In the genomic region with DNA sequence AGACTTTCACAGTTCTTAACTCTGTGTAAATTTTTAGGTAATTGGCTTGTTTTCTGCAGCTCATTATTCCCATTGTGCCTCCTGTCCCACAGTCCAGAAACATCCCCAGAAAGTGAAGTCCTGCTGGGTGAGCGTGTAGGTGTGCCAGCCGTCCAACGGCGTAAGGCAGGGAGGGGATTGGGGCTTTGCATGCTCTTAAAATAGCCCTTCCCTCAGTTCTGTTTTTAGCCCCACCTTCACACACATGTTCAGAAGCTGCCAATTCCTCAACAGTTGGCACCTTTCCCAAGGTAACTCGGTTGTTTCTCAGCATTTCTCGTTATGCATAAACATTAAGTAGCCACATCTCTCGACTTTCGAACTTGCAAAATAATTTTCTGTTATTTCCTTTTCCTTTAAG, we compare ENCODE assay signal across 10 mouse cellular contexts. TPM values are rescaled to one million over a fixed set of nuclear protein-coding genes. Genes with fewer than 3 reads are reported as not detected.
DNase-seq lines count a peak whose midpoint lies in the region; ATAC-seq lines count a peak whose summit lies in the region.
"Had no signal": no experiment of that assay in that cellular context is flagged by ENCODE, and none has a peak within 500 bp of the region (broad histone marks: within the 10 kb centered on the region; RNA-seq: fewer than 3 reads in every experiment).

No protein-coding gene starts in this region.

- no peak overlapping the region for H3K4me3 ChIP-seq in forebrain, embryonic 15.5 days
- H3K4me3 ChIP-seq: kidney, embryonic 15.5 days had no signal

- peaks cover 10% of the 10 kb centered on the region; the same call in 1 of the 2 replicates for H3K4me1 ChIP-seq in forebrain, embryonic 15.5 days
- H3K4me1 ChIP-seq: kidney, embryonic 15.5 days had no signal

- no peak overlapping the region for H3K9ac ChIP-seq in forebrain, embryonic 15.5 days (replicated peaks)
- H3K9ac ChIP-seq: kidney, embryonic 15.5 days had no signal

- H3K9me3 ChIP-seq in forebrain, embryonic 15.5 days, result no peaks in the 10 kb centered on the region
- H3K9me3 ChIP-seq: kidney, embryonic 15.5 days had no signal

- ATAC-seq in frontal cortex, adult (ENCODE audit: low TSS enrichment), result peak; percentile 82
- ATAC-seq in forebrain, embryonic 15.5 days (replicated peaks), result peak; percentile 64; the same call in 1 of the 2 replicates

- H3K27ac ChIP-seq in forebrain, embryonic 15.5 days (replicated peaks), result no peak overlapping the region
- H3K27ac ChIP-seq: kidney, embryonic 15.5 days had no signal

- no peak for DNase-seq in frontal cortex, postnatal 10 days (ENCODE audit: low spot score in 2 of 2)
- DNase-seq in R1 (ENCODE audit: low read depth, low spot score), result peak; percentile 49
- peak; percentile 47 to 76 for DNase-seq in left cerebral cortex, adult 9 months (ENCODE audit: low spot score in 2 of 2)
- no peak for DNase-seq in testis, postnatal 14 days (ENCODE audit: low spot score)
- DNase-seq in spleen, postnatal 4 days (ENCODE audit: low spot score in 2 of 2), result no peak
- DNase-seq in T-cell, adult 2 months (ENCODE audit: low spot score), result no peak
- DNase-seq: lung, adult 2 months had no signal

- WGBS in forebrain, embryonic 15.5 days, result 33% methylated on average over 8 of the region's 8 CpGs

- H3K27me3 ChIP-seq in forebrain, embryonic 15.5 days, result no peaks in the 10 kb centered on the region
- H3K27me3 ChIP-seq: kidney, embryonic 15.5 days had no signal

- H3K36me3 ChIP-seq in forebrain, embryonic 15.5 days, result no peaks in the 10 kb centered on the region
- H3K36me3 ChIP-seq: kidney, embryonic 15.5 days had no signal

- H3K4me2 ChIP-seq in forebrain, embryonic 15.5 days (replicated peaks), result no peak overlapping the region; the same call in 1 of the 2 replicates
- H3K4me2 ChIP-seq: kidney, embryonic 15.5 days had no signal

RNA-seq across cellular contexts. Expression of a gene that starts 17.6 kb away (rescaled TPM):
- 9.4 and 10.2 TPM in 2 replicates for polyA plus RNA-seq in forebrain, embryonic 15.5 days (2015; fragmentation: Nextera tagmentation; extraction: Ambion mirVana)

RNA-seq across cellular contexts. Expression of a gene that starts 35.6 kb away (rescaled TPM):
- polyA plus RNA-seq in forebrain, embryonic 15.5 days (2015; fragmentation: Nextera tagmentation; extraction: Ambion mirVana), result 0.77 and 1.1 TPM in 2 replicates

Comparison
In these comparisons a context has a peak if more than half of its experiments do, and no peak if none do; other contexts are left out.
1. DNase-seq: peak in R1 (single experiment) and left cerebral cortex, adult 9 months (2 of 2); none in frontal cortex, postnatal 10 days (0 of 2), testis, postnatal 14 days (single experiment), spleen, postnatal 4 days (0 of 2) and T-cell, adult 2 months (single experiment).